Mouse (Mus musculus) erythroblast, embryonic 14.5 days (primary cell): ENCODE results near the gene Camk2n1.

ENCODE experiments used
- GATA1 ChIP-seq: IDR thresholded peaks from 2 replicates; pipeline ENCODE4 v1.6.1; 2012; ENCODE audit warnings: low read length, inconsistent platforms, mixed read lengths
- TAL1 ChIP-seq: IDR thresholded peaks from 3 replicates; pipeline ENCODE4 v1.6.1; 2012; ENCODE audit warnings: low read length, inconsistent platforms, mixed read lengths

DNA sequence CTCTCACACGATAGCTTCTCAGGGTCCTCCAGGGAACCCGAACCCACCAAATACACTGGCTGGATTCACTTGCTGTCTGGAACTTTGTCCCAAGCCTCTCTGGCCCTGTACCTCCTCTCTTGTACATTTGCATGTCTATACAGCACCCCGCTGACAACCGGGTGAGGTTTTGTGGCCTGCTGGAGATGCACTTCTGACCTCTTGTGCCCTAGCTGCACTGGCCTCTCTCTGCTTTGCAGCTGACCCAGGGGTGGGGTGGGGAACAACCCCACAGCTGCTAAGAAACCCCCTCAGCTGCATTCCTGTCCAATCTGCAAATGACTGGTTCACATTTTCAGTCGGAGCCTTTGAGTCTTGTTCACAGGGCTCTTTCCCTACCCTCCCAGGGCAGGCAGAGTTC lies 9.2 kb upstream of the Camk2n1 start:
- no peak for TF ChIP-seq GATA1
- TF ChIP-seq TAL1: no peak
